Mouse (Mus musculus): ENCODE data around the gene Trim5. TPM values are rescaled to one million over a fixed set of nuclear protein-coding genes. Genes with fewer than 3 reads are reported as not detected.
A peak's percentile ranks its signal among the peaks of the same experiment; 100 is the strongest.
"Not testable (repeated sequence)": the region's sequence is repeated elsewhere in the genome, so short reads cannot be mapped to it uniquely, and the experiment has no call there.

The Trim5 gene
- polyA plus RNA-seq (2015; fragmentation: Nextera tagmentation; extraction: Ambion mirVana): 0.17 TPM in 1 of 2 replicates, not detected in the other

- not testable (repeated sequence) for H3K4me2 ChIP-seq; H3K36me3 ChIP-seq (ENCODE audit: poor library complexity, severe bottlenecking); H3K9ac ChIP-seq; H3K4me1 ChIP-seq; H3K27me3 ChIP-seq; H3K9me3 ChIP-seq (replicated peaks); H3K27ac ChIP-seq; ATAC-seq; H3K4me3 ChIP-seq
- 50% methylated on average over 14 of the region's 14 CpGs for WGBS
Observed at GRCm38 (mm10) chr7:104287576-104288443, at the start of gene Trim5. Gene Trim5, minus strand, starts transcription at chr7:104288094.

GRCm38 (mm10) chr7:104335547-104335946 is 47.7 kb upstream of the Trim5 start:
- not testable (repeated sequence) for ATAC-seq; H3K36me3 ChIP-seq (ENCODE audit: poor library complexity, severe bottlenecking); H3K4me3 ChIP-seq; H3K4me2 ChIP-seq; H3K9ac ChIP-seq; H3K27me3 ChIP-seq; H3K27ac ChIP-seq; H3K9me3 ChIP-seq (replicated peaks); H3K4me1 ChIP-seq
- 85% methylated on average over 3 of the region's 3 CpGs for WGBS

DNA sequence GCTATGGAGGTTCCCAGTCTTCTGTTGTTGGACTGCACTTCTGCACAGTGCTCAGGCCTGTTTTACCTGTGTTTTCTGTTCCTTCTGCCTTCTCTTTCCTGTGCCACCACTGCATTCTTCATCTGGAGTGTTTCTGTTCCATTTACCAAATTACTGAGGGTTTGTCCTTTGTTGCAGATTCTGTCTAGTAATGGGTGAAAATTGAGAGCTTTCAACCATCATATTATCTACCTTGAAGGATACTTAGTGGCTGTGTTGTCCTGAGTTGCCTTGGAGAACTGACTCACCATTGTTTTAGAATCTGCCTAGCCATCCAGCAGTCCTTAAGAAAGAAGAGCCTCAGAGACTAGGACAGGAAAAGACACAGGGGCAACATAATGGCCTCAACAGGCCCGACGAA is 41.3 kb upstream of the Trim5 start, which contains the start of gene Trim34b:
TSS of gene Trim34b (plus strand) at position 301 of the 400 bp plus-strand sequence.
- not testable (repeated sequence) for H3K9ac ChIP-seq; H3K4me3 ChIP-seq; H3K27ac ChIP-seq; H3K27me3 ChIP-seq; H3K4me1 ChIP-seq; H3K4me2 ChIP-seq; H3K36me3 ChIP-seq (ENCODE audit: poor library complexity, severe bottlenecking); H3K9me3 ChIP-seq (replicated peaks); ATAC-seq
- WGBS: 90% methylated on average over 2 of the region's 2 CpGs

- Histone ChIP-seq H3K4me3 (no peak overlapping the region), H3K4me1 (no peaks in the 10 kb centered on the region), H3K27me3 (no peaks in the 10 kb centered on the region), H3K36me3 (ENCODE audit: poor library complexity, severe bottlenecking) (no peaks in the 10 kb centered on the region), H3K4me2 (no peak overlapping the region), H3K9ac (no peak overlapping the region), H3K27ac (no peak overlapping the region), H3K9me3 (replicated peaks) (no peaks in the 10 kb centered on the region)
- 80% methylated on average over 9 of the region's 9 CpGs for WGBS
- ATAC-seq: no peak
Observed at GRCm38 (mm10) chr7:104322028-104322427, 34.1 kb upstream of the Trim5 start.

DNA sequence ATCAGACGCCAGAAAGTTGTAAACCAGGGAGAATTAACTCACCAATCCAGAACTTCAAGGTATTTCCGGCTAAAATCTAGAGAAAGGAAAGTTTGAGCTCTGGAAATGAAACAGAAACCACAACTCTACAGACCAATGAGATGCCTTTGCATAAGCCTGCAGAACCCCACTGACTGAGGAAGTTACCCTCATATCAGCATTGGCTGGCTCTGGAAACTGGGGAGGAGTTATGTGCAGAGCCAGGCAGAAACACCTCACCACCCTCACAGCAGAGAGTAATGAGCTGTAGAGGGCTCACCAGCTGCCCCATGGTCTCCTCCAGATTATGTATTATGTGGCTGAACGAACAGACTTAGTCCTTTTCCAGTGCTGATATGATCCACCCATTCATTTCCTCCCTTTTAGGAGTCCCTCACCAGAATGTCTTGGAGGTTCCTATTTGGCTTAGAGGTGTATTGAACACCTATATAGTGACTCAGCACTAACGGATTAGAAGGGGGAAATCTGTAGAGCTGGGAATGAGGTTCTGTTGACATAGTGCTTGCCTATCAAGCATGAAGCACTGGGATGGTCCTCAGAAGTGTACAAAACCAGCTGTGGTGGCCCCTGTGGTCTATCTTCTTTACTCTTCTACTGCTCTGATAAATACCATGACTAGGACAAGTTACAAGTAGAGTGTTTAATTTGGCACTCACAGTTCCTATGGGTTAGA is 27.6 kb upstream of the Trim5 start, which contains the start of gene Trim12a:
TSS of gene Trim12a (minus strand) at position 98 of the 712 bp plus-strand sequence.
- not testable (repeated sequence) for H3K4me1 ChIP-seq; H3K9me3 ChIP-seq (replicated peaks); H3K36me3 ChIP-seq (ENCODE audit: poor library complexity, severe bottlenecking); H3K27me3 ChIP-seq; H3K27ac ChIP-seq; H3K9ac ChIP-seq
- 30% methylated on average over 4 of the region's 4 CpGs for WGBS
- H3K4me3 ChIP-seq: peak within 1 kb of the TSS; percentile 22
- H3K4me2 ChIP-seq: peak within 1 kb of the TSS; percentile 40
- peak; percentile 61; the same call in 1 of the 2 replicates for ATAC-seq

DNA sequence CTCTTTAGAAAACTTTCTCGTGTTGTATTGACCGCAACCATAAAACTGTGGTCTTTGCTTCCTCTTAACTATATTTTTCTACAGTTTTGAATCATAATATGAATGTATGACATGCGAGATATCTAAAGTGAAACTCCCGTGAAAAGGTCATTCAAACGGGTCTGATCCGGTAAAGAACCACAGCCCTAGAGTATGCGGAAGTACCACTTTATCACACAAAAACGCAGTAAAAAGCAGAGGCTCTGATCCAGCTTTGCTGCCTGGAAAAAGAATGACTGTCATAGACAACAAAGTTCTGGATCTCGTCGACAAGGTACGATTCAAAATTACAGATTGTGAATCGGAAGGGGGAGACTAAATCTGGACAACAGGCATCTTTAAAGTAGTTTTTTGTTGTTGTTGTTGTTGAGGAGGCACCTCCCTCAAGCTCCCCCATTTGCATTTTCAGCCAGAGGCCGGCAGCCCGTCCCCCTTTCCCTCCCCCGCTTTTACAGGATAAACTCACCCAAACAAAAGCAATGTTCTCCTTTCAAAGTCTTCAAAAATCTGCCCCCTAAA is 27.0 kb upstream of the Trim5 start:
- H3K9ac ChIP-seq: no peak overlapping the region
- H3K9me3 ChIP-seq (replicated peaks): no peaks in the 10 kb centered on the region
- no peak for ATAC-seq
- no peaks in the 10 kb centered on the region for H3K4me1 ChIP-seq
- no peaks in the 10 kb centered on the region for H3K27me3 ChIP-seq
- no peak overlapping the region for H3K27ac ChIP-seq
- peak overlapping the region; percentile 40 for H3K4me2 ChIP-seq
- WGBS: 14% methylated on average over 15 of the region's 15 CpGs
- H3K36me3 ChIP-seq (ENCODE audit: poor library complexity, severe bottlenecking): no peaks in the 10 kb centered on the region
- peak overlapping the region; percentile 22 for H3K4me3 ChIP-seq

DNA sequence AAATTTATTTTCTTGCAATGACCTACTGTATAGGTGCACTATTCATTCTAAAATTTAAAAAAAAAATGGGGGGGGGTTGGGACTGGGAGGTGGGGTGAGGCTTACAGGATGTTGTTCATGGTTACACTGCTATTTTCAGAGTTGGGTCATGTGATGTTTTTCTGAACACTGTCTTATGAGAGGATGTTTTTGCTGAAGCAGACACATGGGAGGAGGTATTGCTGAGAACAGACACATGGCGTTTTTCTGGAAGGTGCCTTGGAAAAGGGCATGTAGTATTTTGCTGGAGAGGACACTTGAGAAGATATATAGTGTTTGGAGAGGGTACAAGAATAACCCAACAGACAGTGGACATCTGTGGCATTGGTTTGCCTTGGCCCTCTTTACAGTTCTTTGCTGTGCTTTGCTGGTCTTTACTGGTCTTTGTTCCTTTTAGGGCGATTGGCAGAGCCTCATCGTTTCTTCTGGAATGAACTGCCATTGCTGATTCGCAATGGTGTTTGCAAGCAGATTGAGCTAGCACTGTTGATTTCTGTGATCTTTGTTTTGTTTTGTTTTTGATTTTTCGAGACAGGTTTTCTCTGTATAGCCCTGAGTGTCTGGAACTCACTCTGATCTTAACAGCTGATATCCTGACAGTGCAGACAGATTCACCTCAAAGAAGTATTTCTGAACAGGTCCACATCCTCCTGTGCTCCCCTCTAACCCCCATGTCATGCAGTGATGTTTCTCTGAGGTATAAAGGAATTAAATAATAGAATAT is 3.9 kb upstream of the Trim5 start:
- H3K4me3 ChIP-seq: no peak overlapping the region
- 83% methylated on average over 5 of the region's 5 CpGs for WGBS
- no peak for ATAC-seq
- H3K4me2 ChIP-seq: no peak overlapping the region
- no peak overlapping the region for H3K27ac ChIP-seq
- H3K4me1 ChIP-seq: no peaks in the 10 kb centered on the region
- H3K27me3 ChIP-seq: no peaks in the 10 kb centered on the region
- H3K9me3 ChIP-seq (replicated peaks): no peaks in the 10 kb centered on the region
- H3K9ac ChIP-seq: no peak overlapping the region
- H3K36me3 ChIP-seq (ENCODE audit: poor library complexity, severe bottlenecking): no peaks in the 10 kb centered on the region

GRCm38 (mm10) chr7:104290641-104291040 is 2.7 kb upstream of the Trim5 start:
- Histone ChIP-seq H3K4me1 (no peaks in the 10 kb centered on the region), H3K36me3 (ENCODE audit: poor library complexity, severe bottlenecking) (no peaks in the 10 kb centered on the region), H3K9ac (no peak overlapping the region), H3K4me2 (no peak overlapping the region), H3K9me3 (replicated peaks) (no peaks in the 10 kb centered on the region), H3K27ac (no peak overlapping the region), H3K4me3 (no peak overlapping the region), H3K27me3 (no peaks in the 10 kb centered on the region)
- 91% methylated on average over 1 of the region's 1 CpGs for WGBS
- ATAC-seq: no peak

GRCm38 (mm10) chr7:104279361-104279760 is 8.5 kb downstream of the Trim5 start:
- H3K4me2 ChIP-seq; H3K27me3 ChIP-seq; H3K4me3 ChIP-seq; H3K9me3 ChIP-seq (replicated peaks); ATAC-seq; H3K27ac ChIP-seq; H3K4me1 ChIP-seq; H3K36me3 ChIP-seq (ENCODE audit: poor library complexity, severe bottlenecking); H3K9ac ChIP-seq: not testable (repeated sequence)
- 90% methylated on average over 3 of the region's 3 CpGs for WGBS

DNA sequence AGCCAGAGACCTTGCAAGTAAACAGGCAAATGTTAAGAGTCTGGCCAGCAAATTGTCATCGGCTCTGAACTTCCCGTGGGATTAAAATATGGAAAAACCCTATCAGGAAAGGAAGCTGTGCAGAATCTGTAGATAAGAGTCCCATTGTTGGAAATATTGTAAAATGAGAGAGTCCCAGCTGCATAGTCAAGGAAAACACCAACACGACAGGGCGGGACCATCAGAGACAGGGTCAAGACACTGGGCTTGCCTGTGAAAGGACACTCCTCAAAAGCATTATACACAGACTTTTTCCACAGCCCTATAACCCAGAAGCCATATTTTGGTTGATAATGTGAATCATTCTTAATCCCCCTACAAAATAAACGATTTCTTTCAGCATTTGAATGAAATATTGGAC is 22.6 kb downstream of the Trim5 start:
- 85% methylated on average over 5 of the region's 5 CpGs for WGBS
- not testable (repeated sequence) for H3K4me1 ChIP-seq

DNA sequence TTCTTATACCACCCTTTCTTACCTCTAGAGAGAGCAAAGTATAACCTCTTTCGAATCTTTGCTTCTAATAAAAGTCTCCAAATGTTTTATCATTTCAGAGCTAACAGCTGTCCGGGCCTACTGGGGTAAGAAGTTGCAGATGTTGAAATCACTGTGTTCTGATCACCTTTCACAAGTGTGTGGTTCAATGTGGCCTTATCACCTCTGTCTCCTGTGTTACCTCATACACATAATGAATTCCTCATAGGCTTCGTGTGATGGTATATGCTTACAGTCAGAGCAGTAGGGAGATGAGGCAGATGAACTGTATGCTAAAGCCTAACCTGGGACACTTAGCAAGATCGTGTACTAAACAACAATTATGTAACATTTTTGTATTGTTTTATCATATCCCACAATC is 27.5 kb downstream of the Trim5 start:
- not testable (repeated sequence) for H3K27me3 ChIP-seq; H3K9me3 ChIP-seq (replicated peaks); H3K4me2 ChIP-seq; H3K9ac ChIP-seq; ATAC-seq; H3K4me1 ChIP-seq; H3K36me3 ChIP-seq (ENCODE audit: poor library complexity, severe bottlenecking); H3K27ac ChIP-seq; H3K4me3 ChIP-seq
- WGBS: 85% methylated on average over 4 of the region's 4 CpGs

More for the DNA sequence above, 22.6 kb downstream of the Trim5 start:
- H3K27ac ChIP-seq; H3K36me3 ChIP-seq (ENCODE audit: poor library complexity, severe bottlenecking); H3K4me3 ChIP-seq; H3K4me2 ChIP-seq; H3K9ac ChIP-seq; H3K27me3 ChIP-seq; ATAC-seq; H3K9me3 ChIP-seq (replicated peaks): not testable (repeated sequence)

All from forebrain, embryonic 13.5 days (tissue).